Mouse (Mus musculus): ENCODE measurements around the gene Afap1.

Afap1 gene

GRCm38 (mm10) chr5:36040398-36041235 is 147.5 kb downstream of the Afap1 start:
- DNase-seq (ENCODE audit: low spot score in 2 of 2): no peak

GRCm38 (mm10) chr5:36041236-36041562 is 148.1 kb downstream of the Afap1 start:
- DNase-seq (ENCODE audit: low spot score in 2 of 2): no peak

DNA sequence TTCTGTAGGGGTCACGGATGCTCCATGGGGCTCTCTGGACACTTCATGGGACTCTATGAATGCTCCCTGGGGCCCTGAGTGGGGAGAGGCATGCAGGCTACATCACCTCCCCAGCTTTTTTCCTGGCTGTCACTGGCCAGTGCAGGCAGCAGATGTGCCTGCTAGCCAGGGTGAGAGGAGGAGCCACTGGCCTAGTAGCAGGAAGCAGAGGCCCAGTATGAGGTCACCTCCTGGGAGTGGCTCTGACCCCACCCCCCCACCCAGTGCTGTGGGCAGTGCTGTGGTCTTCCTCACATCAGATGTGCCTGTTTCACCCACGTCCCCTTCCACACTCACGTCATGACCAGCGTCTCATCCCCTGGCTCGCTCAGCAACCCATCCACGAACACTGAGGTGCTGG is 148.6 kb downstream of the Afap1 start:
- no peak for DNase-seq (ENCODE audit: low spot score in 2 of 2)

DNA sequence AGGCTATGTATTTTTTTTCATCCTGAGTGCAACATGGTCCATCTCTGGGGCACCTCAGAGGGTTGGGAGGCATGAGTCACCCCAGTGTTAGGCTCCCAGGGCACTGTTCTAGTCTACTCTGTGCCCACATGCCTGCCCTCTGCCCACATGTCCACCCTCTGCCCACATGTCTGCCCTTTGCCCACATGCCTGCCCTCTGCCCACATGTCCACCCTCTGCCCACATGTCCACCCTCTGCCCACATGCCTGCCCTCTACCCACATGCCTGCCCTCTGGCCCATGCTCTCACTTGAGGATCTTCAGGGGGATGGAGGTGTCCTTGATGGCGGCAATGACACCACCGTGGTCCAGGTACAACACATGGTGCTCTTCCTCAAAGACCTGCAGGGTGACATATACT is 150.0 kb downstream of the Afap1 start:
- DNase-seq (ENCODE audit: low spot score in 2 of 2): no peak

Measured in thymus, postnatal 10 days (tissue).